Mouse (Mus musculus): ENCODE measurements at regions not wholly inside any gene's neighbourhood (a gene's known extent, or its start where the extent isn't known, plus 50 kb on each side); places are given as distances from the start of the nearest gene placed in this dataset.

DNA sequence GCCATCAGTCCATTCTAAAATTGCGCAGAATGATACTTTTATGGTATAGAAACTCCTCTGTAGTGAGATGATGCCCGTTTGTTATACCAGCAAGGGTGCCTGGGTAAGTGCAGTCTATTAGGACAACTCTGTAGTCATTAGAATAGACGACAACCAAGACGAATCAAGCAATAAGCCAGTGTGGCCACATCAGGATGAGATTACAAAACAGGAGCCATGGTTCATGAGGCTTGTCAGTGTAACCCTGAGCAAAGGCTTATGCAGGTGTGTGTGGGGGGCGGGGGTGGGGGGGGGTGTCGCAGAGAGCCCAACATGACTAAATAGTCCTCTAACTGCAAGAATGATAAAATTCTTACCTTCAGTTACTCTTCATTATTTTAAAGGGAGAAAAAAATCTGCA, 243.5 kb downstream of the Cd83 start:
- H3K4me1 ChIP-seq (ENCODE audit: control insufficient read depth, insufficient read depth, low read depth, low read length), result peaks cover 5% of the 10 kb centered on the region; the same call in 1 of the 2 replicates
- no peaks in the 10 kb centered on the region for H3K36me3 ChIP-seq (ENCODE audit: control insufficient read depth, insufficient read depth, low read length)
- WGBS, result 88% methylated on average over 6 of the region's 6 CpGs
- H3K4me3 ChIP-seq (ENCODE audit: low read length), result no peak overlapping the region
- no peaks in the 10 kb centered on the region for H3K27me3 ChIP-seq (replicated peaks; ENCODE audit: control insufficient read depth, insufficient read depth, low read length)
- H3K9ac ChIP-seq (ENCODE audit: low read depth, low read length), result no peak overlapping the region
- H3K4me2 ChIP-seq (ENCODE audit: low read length), result no peak overlapping the region
- H3K9me3 ChIP-seq (ENCODE audit: control insufficient read depth, low read length), result no peaks in the 10 kb centered on the region
- ATAC-seq, result no peak
- H3K27ac ChIP-seq (ENCODE audit: low read depth, low read length), result no peak overlapping the region

DNA sequence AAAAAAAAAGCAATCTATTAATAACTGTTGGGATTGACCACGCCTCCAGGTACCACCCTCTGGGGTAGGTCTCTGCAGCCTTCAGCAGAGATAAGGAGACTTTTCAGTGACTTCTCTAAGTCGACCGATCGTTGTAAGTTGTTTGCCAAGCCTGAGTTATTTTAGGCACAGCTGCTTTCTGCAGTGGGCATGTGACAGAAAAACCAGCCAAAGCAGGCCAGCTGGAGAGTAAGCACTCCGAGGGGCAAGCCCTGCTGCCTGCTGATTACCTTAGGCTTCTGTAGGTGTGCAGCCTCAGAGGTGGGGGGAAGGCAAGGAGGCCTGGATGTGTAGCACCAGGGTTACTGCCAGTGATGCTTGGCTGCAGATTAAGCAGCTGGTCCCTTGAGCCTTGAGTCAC, 246.0 kb downstream of the Cd83 start:
- WGBS, result 84% methylated on average over 5 of the region's 5 CpGs

DNA sequence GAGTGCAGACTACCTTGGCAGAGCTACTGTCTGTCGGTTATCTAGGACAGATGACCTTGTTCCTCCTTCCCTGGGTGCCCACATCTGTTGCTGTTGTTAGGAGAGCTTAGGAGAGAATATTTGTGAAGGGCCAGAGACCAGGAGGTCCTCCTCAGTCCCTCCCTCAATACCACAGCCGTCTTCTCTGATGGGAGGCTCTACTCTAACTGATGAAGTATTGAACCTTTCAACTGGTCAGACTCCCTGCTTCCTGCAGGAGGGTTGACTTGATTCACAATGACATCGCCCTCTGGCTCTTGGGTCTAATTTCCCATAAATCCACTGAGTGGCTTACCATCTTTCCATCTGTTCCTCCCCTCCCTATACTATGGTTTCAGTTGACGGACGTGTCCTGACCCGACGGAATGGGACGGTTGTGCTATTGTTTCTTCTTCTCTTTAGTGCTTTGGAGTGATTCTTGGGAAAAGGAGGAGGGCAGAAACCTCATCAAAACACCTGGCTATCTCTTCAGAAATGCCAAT, 253.3 kb downstream of the Cd83 start:
- ATAC-seq, result no peak
- WGBS, result 76% methylated on average over 8 of the region's 8 CpGs
- no peak overlapping the region for H3K9ac ChIP-seq (ENCODE audit: low read depth, low read length)
- no peak overlapping the region for H3K27ac ChIP-seq (ENCODE audit: low read depth, low read length)
- H3K4me1 ChIP-seq (ENCODE audit: control insufficient read depth, insufficient read depth, low read depth, low read length), result no peaks in the 10 kb centered on the region; the same call in 1 of the 2 replicates
- no peak overlapping the region for H3K4me2 ChIP-seq (ENCODE audit: low read length)
- H3K36me3 ChIP-seq (ENCODE audit: control insufficient read depth, insufficient read depth, low read length), result no peaks in the 10 kb centered on the region
- H3K27me3 ChIP-seq (replicated peaks; ENCODE audit: control insufficient read depth, insufficient read depth, low read length), result no peaks in the 10 kb centered on the region
- no peak overlapping the region for H3K4me3 ChIP-seq (ENCODE audit: low read length)
- no peaks in the 10 kb centered on the region for H3K9me3 ChIP-seq (ENCODE audit: control insufficient read depth, low read length)

More for the DNA sequence above, 246.0 kb downstream of the Cd83 start:
- H3K27me3 ChIP-seq (replicated peaks; ENCODE audit: control insufficient read depth, insufficient read depth, low read length), result no peaks in the 10 kb centered on the region
- H3K4me2 ChIP-seq (ENCODE audit: low read length), result no peak overlapping the region
- no peak for ATAC-seq
- peaks cover 5% of the 10 kb centered on the region; the same call in 1 of the 2 replicates for H3K4me1 ChIP-seq (ENCODE audit: control insufficient read depth, insufficient read depth, low read depth, low read length)
- no peaks in the 10 kb centered on the region for H3K9me3 ChIP-seq (ENCODE audit: control insufficient read depth, low read length)
- no peaks in the 10 kb centered on the region for H3K36me3 ChIP-seq (ENCODE audit: control insufficient read depth, insufficient read depth, low read length)
- H3K27ac ChIP-seq (ENCODE audit: low read depth, low read length), result no peak overlapping the region
- no peak overlapping the region for H3K4me3 ChIP-seq (ENCODE audit: low read length)
- no peak overlapping the region for H3K9ac ChIP-seq (ENCODE audit: low read depth, low read length)

DNA sequence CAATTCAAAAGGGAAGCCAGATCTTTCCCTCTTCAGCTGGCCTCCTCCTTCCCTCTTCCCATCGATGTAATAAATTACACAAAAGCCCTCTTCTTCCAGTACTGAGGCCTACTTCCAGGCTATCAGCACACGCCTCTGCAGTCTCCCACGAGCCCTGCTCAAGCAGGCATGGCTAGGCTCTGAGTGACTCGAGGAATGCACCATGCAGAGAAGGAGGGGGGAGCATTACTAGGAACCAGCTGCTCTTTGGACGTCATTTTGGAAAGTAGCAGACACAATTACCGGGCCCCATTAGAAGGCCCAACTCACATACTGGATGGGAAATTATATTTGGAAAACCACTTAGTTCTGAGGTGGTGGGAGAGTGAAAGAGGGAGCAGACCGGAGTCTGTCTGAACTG, 253.7 kb downstream of the Cd83 start:
- Histone ChIP-seq H3K9ac (ENCODE audit: low read depth, low read length) (no peak overlapping the region), H3K4me3 (ENCODE audit: low read length) (no peak overlapping the region), H3K4me1 (ENCODE audit: control insufficient read depth, insufficient read depth, low read depth, low read length) (peaks cover 5% of the 10 kb centered on the region), H3K9me3 (ENCODE audit: control insufficient read depth, low read length) (no peaks in the 10 kb centered on the region), H3K27me3 (replicated peaks; ENCODE audit: control insufficient read depth, insufficient read depth, low read length) (no peaks in the 10 kb centered on the region), H3K4me2 (ENCODE audit: low read length) (no peak overlapping the region), H3K27ac (ENCODE audit: low read depth, low read length) (no peak overlapping the region), H3K36me3 (ENCODE audit: control insufficient read depth, insufficient read depth, low read length) (no peaks in the 10 kb centered on the region)
- ATAC-seq, result no peak
- 36% methylated on average over 7 of the region's 7 CpGs for WGBS

DNA sequence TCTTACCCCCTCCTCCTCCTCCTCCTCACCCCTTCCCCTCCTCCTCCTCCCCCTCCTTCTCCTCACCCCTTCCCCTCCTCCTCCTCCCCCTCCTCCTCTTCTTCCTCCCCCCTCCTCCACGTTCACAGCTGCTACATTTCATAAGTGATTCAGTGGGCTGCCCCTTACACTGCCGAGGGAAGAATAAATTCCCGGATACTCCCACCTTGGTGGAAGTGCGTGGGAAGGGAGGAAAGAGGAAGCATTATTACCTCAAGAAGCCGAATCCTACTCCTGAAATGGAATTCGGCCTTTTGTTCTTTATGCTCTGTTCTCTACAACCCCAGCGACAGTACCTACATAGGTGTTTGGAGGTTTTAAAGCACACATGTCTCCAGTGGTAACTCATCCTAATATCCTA, 256.1 kb downstream of the Cd83 start:
- no peaks in the 10 kb centered on the region for H3K9me3 ChIP-seq (ENCODE audit: control insufficient read depth, low read length)
- WGBS, result 46% methylated on average over 7 of the region's 7 CpGs

DNA sequence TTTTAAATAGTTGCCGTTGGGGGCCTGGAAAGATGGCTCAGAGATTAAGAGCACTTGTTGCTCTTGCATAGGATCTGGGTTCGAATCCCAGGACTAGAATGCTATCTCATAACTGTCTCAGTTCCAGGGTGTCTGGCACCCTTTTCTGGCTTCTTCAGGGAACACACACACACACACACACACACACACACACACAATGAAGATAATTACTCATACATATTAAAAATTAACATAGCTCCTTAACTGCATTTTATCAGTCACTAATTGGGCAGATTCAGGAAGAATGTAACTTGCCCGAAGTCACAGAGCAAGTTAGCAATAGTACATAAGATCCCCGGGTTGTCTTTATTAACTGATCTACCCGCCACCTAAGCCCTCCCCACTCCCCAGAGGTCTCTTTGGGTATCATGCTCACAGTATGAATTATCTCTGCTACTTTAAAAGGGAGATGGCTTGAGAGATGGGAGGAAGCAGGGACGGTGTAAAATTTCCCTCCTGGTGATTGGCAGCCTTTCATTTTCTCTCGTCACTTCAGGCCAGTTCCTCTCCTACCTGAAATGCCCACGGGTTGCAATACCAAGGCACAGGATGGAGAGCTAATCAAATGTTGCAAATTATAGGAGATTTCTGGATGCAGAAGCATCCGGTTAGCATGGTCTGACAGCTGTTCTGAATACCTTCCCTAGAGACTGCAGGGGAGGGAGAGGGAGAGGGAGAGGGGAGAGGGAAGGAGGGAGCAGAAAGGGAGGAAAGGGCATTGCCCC, 258.3 kb downstream of the Cd83 start:
- Histone ChIP-seq H3K4me2 (ENCODE audit: low read length) (no peak overlapping the region), H3K9ac (ENCODE audit: low read depth, low read length) (no peak overlapping the region), H3K27me3 (replicated peaks; ENCODE audit: control insufficient read depth, insufficient read depth, low read length) (no peaks in the 10 kb centered on the region), H3K36me3 (ENCODE audit: control insufficient read depth, insufficient read depth, low read length) (no peaks in the 10 kb centered on the region), H3K4me3 (ENCODE audit: low read length) (no peak overlapping the region), H3K9me3 (ENCODE audit: control insufficient read depth, low read length) (no peaks in the 10 kb centered on the region), H3K4me1 (ENCODE audit: control insufficient read depth, insufficient read depth, low read depth, low read length) (peaks cover 6% of the 10 kb centered on the region), H3K27ac (ENCODE audit: low read depth, low read length) (no peak overlapping the region; the same call in 1 of the 2 replicates)
- ATAC-seq, result peak; percentile 54; the same call in 1 of the 2 replicates
- 35% methylated on average over 9 of the region's 9 CpGs for WGBS

More for the DNA sequence above, 256.1 kb downstream of the Cd83 start:
- H3K4me1 ChIP-seq (ENCODE audit: control insufficient read depth, insufficient read depth, low read depth, low read length), result peaks cover 6% of the 10 kb centered on the region
- no peak for ATAC-seq
- H3K9ac ChIP-seq (ENCODE audit: low read depth, low read length), result no peak overlapping the region
- no peak overlapping the region for H3K4me2 ChIP-seq (ENCODE audit: low read length)
- H3K36me3 ChIP-seq (ENCODE audit: control insufficient read depth, insufficient read depth, low read length), result no peaks in the 10 kb centered on the region
- no peak overlapping the region for H3K27ac ChIP-seq (ENCODE audit: low read depth, low read length)
- no peaks in the 10 kb centered on the region for H3K27me3 ChIP-seq (replicated peaks; ENCODE audit: control insufficient read depth, insufficient read depth, low read length)
- no peak overlapping the region for H3K4me3 ChIP-seq (ENCODE audit: low read length)

DNA sequence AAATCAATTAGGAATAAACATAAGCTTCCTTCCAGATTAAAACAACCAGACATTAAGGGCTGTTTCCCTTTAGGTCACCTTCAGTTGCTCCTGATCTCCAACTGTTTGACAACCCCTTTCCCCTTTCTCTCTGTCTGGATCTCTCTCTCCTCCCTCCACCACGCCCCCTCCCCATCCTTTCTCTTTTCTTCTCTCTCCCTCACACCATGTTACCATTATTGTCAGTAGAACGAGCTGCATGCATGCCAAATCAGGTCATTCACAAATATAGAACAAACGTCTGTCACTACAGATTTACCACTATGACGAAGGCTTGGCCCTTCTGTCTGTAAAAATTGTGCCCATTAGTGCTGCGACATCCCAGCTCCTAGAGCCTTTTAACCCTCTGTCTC, 258.9 kb downstream of the Cd83 start:
- 0 out of 2 replicates have a peak, but pooled peaks have one; percentile 50 for ATAC-seq
- H3K27me3 ChIP-seq (replicated peaks; ENCODE audit: control insufficient read depth, insufficient read depth, low read length), result no peaks in the 10 kb centered on the region
- H3K4me2 ChIP-seq (ENCODE audit: low read length), result no peak overlapping the region
- H3K4me1 ChIP-seq (ENCODE audit: control insufficient read depth, insufficient read depth, low read depth, low read length), result peaks cover 6% of the 10 kb centered on the region
- H3K4me3 ChIP-seq (ENCODE audit: low read length), result no peak overlapping the region
- H3K9me3 ChIP-seq (ENCODE audit: control insufficient read depth, low read length), result no peaks in the 10 kb centered on the region
- no peak overlapping the region for H3K9ac ChIP-seq (ENCODE audit: low read depth, low read length)
- WGBS, result 9% methylated on average over 5 of the region's 5 CpGs
- H3K36me3 ChIP-seq (ENCODE audit: control insufficient read depth, insufficient read depth, low read length), result no peaks in the 10 kb centered on the region
- no peak overlapping the region; the same call in 1 of the 2 replicates for H3K27ac ChIP-seq (ENCODE audit: low read depth, low read length)

DNA sequence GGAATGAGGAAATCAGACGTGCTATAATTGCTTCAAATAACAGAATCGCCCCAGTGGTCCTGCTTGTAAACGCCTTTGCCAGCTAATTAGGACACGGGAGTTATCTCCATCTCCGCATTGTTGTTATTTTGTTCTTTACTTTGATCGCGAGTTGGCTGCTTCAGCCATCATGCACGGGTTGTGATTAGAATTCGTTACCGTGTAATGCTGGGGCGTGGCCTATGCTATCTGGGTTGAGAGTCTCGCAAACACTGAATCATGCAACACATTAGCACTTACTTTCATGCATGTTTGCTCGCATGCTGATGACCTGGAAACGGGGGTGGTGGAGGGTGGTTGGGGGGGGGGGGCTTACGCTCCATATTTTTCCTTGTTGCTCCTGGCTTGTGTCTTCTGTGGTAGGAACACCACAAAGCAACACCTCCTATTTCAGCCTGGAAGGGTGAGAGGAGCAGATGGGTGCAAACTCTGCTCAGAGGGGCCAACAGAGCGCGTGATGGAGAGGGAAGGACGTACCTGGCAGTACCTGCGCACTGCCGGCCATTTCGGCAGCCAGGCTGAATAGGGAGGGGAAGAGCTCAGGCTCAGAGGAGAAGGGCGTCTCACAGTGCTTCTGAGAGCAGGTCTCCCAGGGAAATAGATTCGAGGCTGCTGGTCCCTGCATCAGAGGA, 260.1 kb downstream of the Cd83 start:
- WGBS, result 58% methylated on average over 23 of the region's 23 CpGs

DNA sequence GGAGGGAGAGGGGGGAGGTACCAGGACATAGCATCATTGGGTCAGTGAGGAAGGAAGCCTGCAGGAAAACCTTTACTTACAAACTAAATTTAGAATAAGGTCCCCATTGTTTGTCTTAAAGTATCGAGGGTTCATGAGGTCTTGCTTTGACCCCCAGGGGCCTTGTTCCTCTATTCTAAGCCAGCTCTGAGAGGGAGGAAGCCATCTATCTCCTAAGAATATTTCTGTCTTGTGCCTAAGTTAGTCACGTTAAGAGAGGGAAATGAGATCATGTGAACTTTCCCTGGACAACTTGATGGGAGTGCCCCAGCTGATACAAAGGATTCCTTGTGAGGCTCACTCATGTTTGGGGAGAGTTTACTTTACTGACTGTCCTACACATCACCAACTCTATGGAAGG, 261.9 kb downstream of the Cd83 start:
- no peak overlapping the region for H3K4me3 ChIP-seq (ENCODE audit: low read length)
- no peaks in the 10 kb centered on the region for H3K36me3 ChIP-seq (ENCODE audit: control insufficient read depth, insufficient read depth, low read length)
- H3K9me3 ChIP-seq (ENCODE audit: control insufficient read depth, low read length), result no peaks in the 10 kb centered on the region
- no peak overlapping the region for H3K27ac ChIP-seq (ENCODE audit: low read depth, low read length)
- H3K4me2 ChIP-seq (ENCODE audit: low read length), result no peak overlapping the region
- H3K9ac ChIP-seq (ENCODE audit: low read depth, low read length), result no peak overlapping the region
- H3K4me1 ChIP-seq (ENCODE audit: control insufficient read depth, insufficient read depth, low read depth, low read length), result peaks cover 6% of the 10 kb centered on the region
- ATAC-seq, result no peak
- H3K27me3 ChIP-seq (replicated peaks; ENCODE audit: control insufficient read depth, insufficient read depth, low read length), result no peaks in the 10 kb centered on the region
- 39% methylated on average over 2 of the region's 2 CpGs for WGBS

More for the DNA sequence above, 260.1 kb downstream of the Cd83 start:
- no peak overlapping the region for H3K9ac ChIP-seq (ENCODE audit: low read depth, low read length)
- H3K9me3 ChIP-seq (ENCODE audit: control insufficient read depth, low read length), result no peaks in the 10 kb centered on the region
- H3K4me1 ChIP-seq (ENCODE audit: control insufficient read depth, insufficient read depth, low read depth, low read length), result peaks cover 6% of the 10 kb centered on the region
- H3K4me3 ChIP-seq (ENCODE audit: low read length), result no peak overlapping the region
- no peaks in the 10 kb centered on the region for H3K36me3 ChIP-seq (ENCODE audit: control insufficient read depth, insufficient read depth, low read length)
- ATAC-seq, result no peak
- H3K27ac ChIP-seq (ENCODE audit: low read depth, low read length), result no peak overlapping the region
- H3K27me3 ChIP-seq (replicated peaks; ENCODE audit: control insufficient read depth, insufficient read depth, low read length), result no peaks in the 10 kb centered on the region
- peak overlapping the region; percentile 13; the same call in 1 of the 2 replicates for H3K4me2 ChIP-seq (ENCODE audit: low read length)
